Mouse (Mus musculus): ENCODE data around the gene 1700017N19Rik. TPM values are rescaled to one million over a fixed set of nuclear protein-coding genes. Genes with fewer than 3 reads are reported as not detected.
A peak's percentile ranks its signal among the peaks of the same experiment; 100 is the strongest.

The 1700017N19Rik gene
- total RNA-seq, 2 experiments from 2014 or later: not detected

DNA sequence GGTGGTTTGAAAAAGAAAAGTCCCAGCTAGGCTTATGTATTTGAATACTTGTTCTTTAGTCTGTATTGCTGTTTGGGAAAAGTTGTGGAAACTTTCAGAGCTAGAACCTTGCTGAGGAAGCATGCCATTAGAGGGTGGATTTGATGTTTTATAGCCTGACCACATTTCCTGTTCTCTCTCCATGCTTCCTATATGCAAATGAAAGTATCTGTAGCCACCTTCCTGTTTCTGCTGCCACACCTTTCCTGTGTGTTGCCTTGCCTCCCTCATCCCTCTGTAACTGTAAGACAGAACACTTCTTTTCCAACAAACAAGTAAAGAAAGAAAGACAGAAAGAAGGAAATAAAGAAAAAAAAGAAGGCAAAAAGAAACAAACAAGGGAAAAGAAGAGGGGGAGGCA is 63.9 kb downstream of the 1700017N19Rik start:
- peak; percentile 75 for ATAC-seq (ENCODE audit: poor library complexity, severe bottlenecking)

- no peak for ATAC-seq (ENCODE audit: poor library complexity, severe bottlenecking)
Observed at GRCm38 (mm10) chr10:100661970-100662590, 71.8 kb downstream of the 1700017N19Rik start.

Other genes starting within 250 kb of the 1700017N19Rik start
- not detected in 2 replicates for gene Gm4302, start 249.6 kb upstream of the 1700017N19Rik start, total RNA-seq (2015)
- not detected in 2 replicates for gene Gm4302, start 249.6 kb upstream of the 1700017N19Rik start, total RNA-seq (2017)
- gene Gm4303, start 244.5 kb upstream of the 1700017N19Rik start, total RNA-seq (2015): not detected in 2 replicates
- not detected in 2 replicates for gene Gm4303, start 244.5 kb upstream of the 1700017N19Rik start, total RNA-seq (2017)
- gene Gm4305, start 239.4 kb upstream of the 1700017N19Rik start, total RNA-seq (2015): not detected in 2 replicates
- gene Gm4305, start 239.4 kb upstream of the 1700017N19Rik start, total RNA-seq (2017): not detected in 2 replicates
- gene Gm4307, start 229.1 kb upstream of the 1700017N19Rik start, total RNA-seq (2015): not detected in 2 replicates
- gene Gm4307, start 229.1 kb upstream of the 1700017N19Rik start, total RNA-seq (2017): not detected in 2 replicates
- gene Gm4312, start 207.9 kb upstream of the 1700017N19Rik start, total RNA-seq (2015): not detected in 2 replicates
- gene Gm4312, start 207.9 kb upstream of the 1700017N19Rik start, total RNA-seq (2017): not detected in 2 replicates
- gene Tmtc3, start 103.1 kb upstream of the 1700017N19Rik start, total RNA-seq (2015): 13.1 and 19.0 TPM in 2 replicates
- gene Tmtc3, start 103.1 kb upstream of the 1700017N19Rik start, total RNA-seq (2017): 5.3 and 6.7 TPM in 2 replicates
- gene Cep290, start 102.9 kb upstream of the 1700017N19Rik start, total RNA-seq (2015): 7.3 and 8.8 TPM in 2 replicates
- 6.6 and 13.0 TPM in 2 replicates for gene Cep290, start 102.9 kb upstream of the 1700017N19Rik start, total RNA-seq (2017)
- gene 4930430F08Rik, start 61 bp upstream of the 1700017N19Rik start, total RNA-seq (2015): 5.8 and 6.0 TPM in 2 replicates
- 4.2 and 8.6 TPM in 2 replicates for gene 4930430F08Rik, start 61 bp upstream of the 1700017N19Rik start, total RNA-seq (2017)

All from megakaryocyte, adult 5-6 weeks (primary cell).